Mouse (Mus musculus): ENCODE measurements around the gene Tspyl3. TPM values are rescaled to one million over a fixed set of nuclear protein-coding genes. Genes with fewer than 3 reads are reported as not detected.

The Tspyl3 gene
- total and polyA plus RNA-seq, 3 experiments, result 4.3 to 47.3 (median 9.8) TPM

GRCm38 (mm10) chr2:153186176-153186591 is 39.1 kb downstream of the Tspyl3 start:
- DNase-seq (ENCODE audit: low read depth, low spot score), result peak; percentile 93
- Histone ChIP-seq H3K27me3 (ENCODE audit: control insufficient read depth in 1 of 2, insufficient read depth in 2 of 2, low read length in 2 of 2) (no peaks in the 10 kb centered on the region), H3K9me3 (replicated peaks; ENCODE audit: insufficient read depth, low read length) (no peaks in the 10 kb centered on the region), H3K4me1 (ENCODE audit: control insufficient read depth in 1 of 2, insufficient read depth in 2 of 2, low read length in 2 of 2) (peaks cover 32 to 49% of the 10 kb centered on the region in 2 experiments), H3K36me3 (ENCODE audit: control insufficient read depth in 1 of 2, insufficient read depth in 2 of 2, low read length in 2 of 2) (peaks cover 0 to 43% of the 10 kb centered on the region in 2 experiments; a peak in 2 of 4 replicates), H3K27ac (ENCODE audit: control insufficient read depth, low read depth, low read length) (peak overlapping the region; percentile 20; the same call in 1 of the 2 replicates), H3K79me2 (ENCODE audit: control insufficient read depth, insufficient read depth, low read length, poor library complexity) (no peaks in the 10 kb centered on the region), H3K9ac (ENCODE audit: control insufficient read depth, low read depth, low read length, poor library complexity, severe bottlenecking) (no peak overlapping the region), H3K4me3 (ENCODE audit: control insufficient read depth in 1 of 2, insufficient read depth in 1 of 2, low read depth in 2 of 2, low read length in 2 of 2) (no peak overlapping the region)
- TF ChIP-seq ZC3H11A (IDR thresholded peaks at IDR 0.05; ENCODE audit: low read depth, low read length), result no peak
- peak; percentile 75 to 87 for TF ChIP-seq EP300 (IDR thresholded peaks at IDR 0.05; ENCODE audit: low read depth in 1 of 2, low read length in 2 of 2)
- TF ChIP-seq POLR2A (IDR thresholded peaks at IDR 0.05; ENCODE audit: control insufficient read depth in 1 of 2, insufficient read depth in 1 of 2, low read depth in 1 of 2, low read length in 2 of 2, poor library complexity in 1 of 2), result no peak
- peak; percentile 17; the same call in 1 of the 2 replicates for TF ChIP-seq MAFK (IDR thresholded peaks at IDR 0.05; ENCODE audit: borderline replicate concordance, low read depth, low read length)
- peak; percentile 34 for TF ChIP-seq TAL1 (IDR thresholded peaks at IDR 0.05; ENCODE audit: low read length)
- 0 out of 2 replicates have a peak, but pooled peaks have one; percentile 24 for TF ChIP-seq TBP (IDR thresholded peaks at IDR 0.05; ENCODE audit: low read depth, low read length)
- TF ChIP-seq POLR2AphosphoS2 (IDR thresholded peaks at IDR 0.05; ENCODE audit: low read length), result no peak
- peak; percentile 88 for TF ChIP-seq SIN3A (IDR thresholded peaks at IDR 0.05; ENCODE audit: low read length)
- 0 out of 2 replicates have a peak, but pooled peaks have one; percentile 39 for TF ChIP-seq HCFC1 (IDR thresholded peaks at IDR 0.05; ENCODE audit: low read depth, low read length)
- TF ChIP-seq MXI1 (IDR thresholded peaks at IDR 0.05; ENCODE audit: low read depth, low read length), result peak; percentile 92
- TF ChIP-seq GATA1 (IDR thresholded peaks at IDR 0.05; ENCODE audit: low read depth, low read length), result peak; percentile 92
- no peak for TF ChIP-seq CHD2 (IDR thresholded peaks at IDR 0.05; ENCODE audit: low read length)
- TF ChIP-seq MAX (IDR thresholded peaks at IDR 0.05; ENCODE audit: low read length), result peak; percentile 77
- no peak for TF ChIP-seq MYB (IDR thresholded peaks at IDR 0.05; ENCODE audit: low read depth, low read length)
- TF ChIP-seq TCF12 (IDR thresholded peaks at IDR 0.05; ENCODE audit: low read depth, low read length), result 0 out of 2 replicates have a peak, but pooled peaks have one; percentile 27
- TF ChIP-seq NRF1 (IDR thresholded peaks at IDR 0.05; ENCODE audit: insufficient read depth, low read depth, low read length, poor library complexity, severe bottlenecking), result no peak
- peak; percentile 82 for TF ChIP-seq MYC (IDR thresholded peaks at IDR 0.05; ENCODE audit: low read depth, low read length)
- TF ChIP-seq ETS1 (IDR thresholded peaks at IDR 0.05; ENCODE audit: low read depth, low read length), result peak; percentile 92

- no peaks in the 10 kb centered on the region for H3K9me3 ChIP-seq (replicated peaks; ENCODE audit: insufficient read depth, low read length)
- no peaks in the 10 kb centered on the region for H3K4me1 ChIP-seq (ENCODE audit: control insufficient read depth in 1 of 2, insufficient read depth in 2 of 2, low read length in 2 of 2)
- H3K27me3 ChIP-seq (ENCODE audit: control insufficient read depth in 1 of 2, insufficient read depth in 2 of 2, low read length in 2 of 2), result no peaks in the 10 kb centered on the region
- TF ChIP-seq CHD2 (IDR thresholded peaks at IDR 0.05; ENCODE audit: low read length) (no peak), ZNF384 (IDR thresholded peaks at IDR 0.05; ENCODE audit: low read depth, low read length) (no peak), POLR2AphosphoS2 (IDR thresholded peaks at IDR 0.05; ENCODE audit: low read length) (no peak), KAT2A (conservative IDR thresholded peaks at IDR 0.05; ENCODE audit: low read depth, low read length) (no peak), EP300 (IDR thresholded peaks at IDR 0.05; ENCODE audit: low read depth in 1 of 2, low read length in 2 of 2) (no peak), MAFK (IDR thresholded peaks at IDR 0.05; ENCODE audit: borderline replicate concordance, low read depth, low read length) (no peak), GABPA (IDR thresholded peaks at IDR 0.05; ENCODE audit: low read depth, low read length) (no peak), ZMIZ1 (IDR thresholded peaks at IDR 0.05; ENCODE audit: low read depth, low read length) (no peak), MYB (IDR thresholded peaks at IDR 0.05; ENCODE audit: low read depth, low read length) (no peak), CTCF (IDR thresholded peaks at IDR 0.05 in 2 of 3, conservative IDR thresholded peaks at IDR 0.05 in 1 of 3; ENCODE audit: control insufficient read depth in 1 of 3, insufficient read depth in 1 of 3, low read depth in 2 of 3, low read length in 3 of 3, poor library complexity in 1 of 3, severe bottlenecking in 1 of 3) (no peak), SMC3 (IDR thresholded peaks at IDR 0.05; ENCODE audit: low read depth, low read length) (no peak), TBP (IDR thresholded peaks at IDR 0.05; ENCODE audit: low read depth, low read length) (no peak), POLR2A (IDR thresholded peaks at IDR 0.05; ENCODE audit: control insufficient read depth in 1 of 2, insufficient read depth in 1 of 2, low read depth in 1 of 2, low read length in 2 of 2, poor library complexity in 1 of 2) (no peak), E2F4 (IDR thresholded peaks at IDR 0.05; ENCODE audit: borderline replicate concordance, low read depth, low read length) (no peak), MEF2A (IDR thresholded peaks at IDR 0.05; ENCODE audit: extremely low read depth, insufficient replicate concordance, low read depth, low read length, poor library complexity, severe bottlenecking) (no peak), MAX (IDR thresholded peaks at IDR 0.05; ENCODE audit: low read length) (no peak), USF1 (IDR thresholded peaks at IDR 0.05; ENCODE audit: low read depth, low read length) (no peak)
- no peak overlapping the region for H3K9ac ChIP-seq (ENCODE audit: control insufficient read depth, low read depth, low read length, poor library complexity, severe bottlenecking)
- H3K79me2 ChIP-seq (ENCODE audit: control insufficient read depth, insufficient read depth, low read length, poor library complexity), result no peaks in the 10 kb centered on the region; the same call in 1 of the 2 replicates
- no peaks in the 10 kb centered on the region for H3K36me3 ChIP-seq (ENCODE audit: control insufficient read depth in 1 of 2, insufficient read depth in 2 of 2, low read length in 2 of 2)
- DNase-seq (ENCODE audit: low read depth, low spot score), result no peak
- no peak overlapping the region for H3K4me3 ChIP-seq (ENCODE audit: control insufficient read depth in 1 of 2, insufficient read depth in 1 of 2, low read depth in 2 of 2, low read length in 2 of 2)
- H3K27ac ChIP-seq (ENCODE audit: control insufficient read depth, low read depth, low read length), result no peak overlapping the region
These were observed 45.3 kb downstream of the Tspyl3 start for GRCm38 (mm10) chr2:153179961-153180360.
